Comparison of ENCODE assay signal across 13 mouse cellular contexts in genomic region chr1:133311240-133311639, GRCm38 (mm10). TPM values are rescaled to one million over a fixed set of nuclear protein-coding genes. Genes with fewer than 3 reads are reported as not detected.
DNase-seq lines count a peak whose midpoint lies in the region; ATAC-seq and TF ChIP-seq lines count a peak whose summit lies in the region.
"Had no signal": no experiment of that assay in that cellular context is flagged by ENCODE, and none has a peak within 500 bp of the region (broad histone marks: within the 10 kb centered on the region; RNA-seq: fewer than 3 reads in every experiment).

No protein-coding gene starts in this region.

- peaks cover 9% of the 10 kb centered on the region; the same call in 1 of the 2 replicates for H3K4me1 ChIP-seq in embryonic facial prominence, embryonic 12.5 days
- H3K4me1 ChIP-seq in embryonic facial prominence, embryonic 10.5 days, result peaks cover 21% of the 10 kb centered on the region
- H3K4me1 ChIP-seq: limb, embryonic 12.5 days had no signal

- TF ChIP-seq CTCF in left cerebral cortex, adult 2 months (IDR thresholded peaks at IDR 0.05), result peak; percentile 25

- H3K27ac ChIP-seq in embryonic facial prominence, embryonic 12.5 days, result no peak overlapping the region
- H3K27ac ChIP-seq in embryonic facial prominence, embryonic 10.5 days (replicated peaks), result no peak overlapping the region
- peak overlapping the region; percentile 61 for H3K27ac ChIP-seq in left cerebral cortex, adult 2 months
- H3K27ac ChIP-seq: limb, embryonic 12.5 days had no signal

- no peak for DNase-seq in embryonic facial prominence, embryonic 10.5 days (ENCODE audit: low spot score)
- no peak for DNase-seq in left cerebral cortex, adult 2 months (ENCODE audit: extremely low spot score in 1 of 2, low spot score in 2 of 2)
- DNase-seq in left cerebral cortex, postnatal 10 days (ENCODE audit: extremely low spot score in 1 of 2, low spot score in 2 of 2), result no peak
- DNase-seq in thymus, postnatal 4 days, result peak; percentile 21
- no peak for DNase-seq in thymus, postnatal 14 days
- no peak for DNase-seq in frontal cortex, postnatal 25 days (ENCODE audit: low spot score in 2 of 2)
- DNase-seq in right cerebral cortex, adult 18-20 months, result no peak

- intact Hi-C loops in left cerebral cortex, adult 2 months (cut with DNase I), result no loop called here
- intact Hi-C loops in left cerebral cortex, postnatal 10 days (cut with DNase I), result loop anchor here (5.0 kb wide), 1 partner anchor 301 kb away; the partner anchor contains the start of gene Snrpe

- no peak overlapping the region for H3K4me3 ChIP-seq in embryonic facial prominence, embryonic 12.5 days
- H3K4me3 ChIP-seq in embryonic facial prominence, embryonic 10.5 days, result no peak overlapping the region
- no peak overlapping the region for H3K4me3 ChIP-seq in left cerebral cortex, adult 2 months
- H3K4me3 ChIP-seq: heart, embryonic 10.5 days; limb, embryonic 12.5 days had no signal

- no peaks in the 10 kb centered on the region for H3K36me3 ChIP-seq in embryonic facial prominence, embryonic 12.5 days
- H3K36me3 ChIP-seq in embryonic facial prominence, embryonic 10.5 days (replicated peaks), result no peaks in the 10 kb centered on the region
- H3K36me3 ChIP-seq: heart, embryonic 10.5 days; limb, embryonic 12.5 days had no signal

- no peaks in the 10 kb centered on the region for H3K9me3 ChIP-seq in embryonic facial prominence, embryonic 12.5 days
- H3K9me3 ChIP-seq in embryonic facial prominence, embryonic 10.5 days, result no peaks in the 10 kb centered on the region
- H3K9me3 ChIP-seq: heart, embryonic 10.5 days; limb, embryonic 12.5 days had no signal

- 49% methylated on average over 4 of the region's 4 CpGs for WGBS in embryonic facial prominence, embryonic 12.5 days
- whole genome bisulfite sequencing in embryonic facial prominence, embryonic 10.5 days, result 53% methylated on average over 4 of the region's 4 CpGs

- H3K4me2 ChIP-seq in embryonic facial prominence, embryonic 12.5 days (replicated peaks), result no peak overlapping the region
- H3K4me2 ChIP-seq: limb, embryonic 12.5 days had no signal

- ATAC-seq in embryonic facial prominence, embryonic 12.5 days (ENCODE audit: insufficient number of reproducible peaks, insufficient read depth, low FRiP score, low TSS enrichment), result 0 out of 2 replicates have a peak, but pooled peaks have one; percentile 31

- no peaks in the 10 kb centered on the region; the same call in 1 of the 2 replicates for H3K27me3 ChIP-seq in embryonic facial prominence, embryonic 12.5 days
- peaks cover 23% of the 10 kb centered on the region for H3K27me3 ChIP-seq in embryonic facial prominence, embryonic 10.5 days (replicated peaks; ENCODE audit: low read depth, poor library complexity, severe bottlenecking)

- no peak overlapping the region for H3K9ac ChIP-seq in embryonic facial prominence, embryonic 12.5 days
- H3K9ac ChIP-seq: limb, embryonic 12.5 days had no signal

RNA-seq across cellular contexts. Expression of gene Golt1a, which starts 1.6 kb away (rescaled TPM):
- polyA plus RNA-seq in embryonic facial prominence, embryonic 12.5 days (2016; fragmentation: Nextera tagmentation; extraction: Ambion mirVana), result not detected in 2 replicates
- polyA plus RNA-seq in embryonic facial prominence, embryonic 10.5 days (2016; fragmentation: Nextera tagmentation; extraction: Ambion mirVana), result not detected in 2 replicates
- total RNA-seq in left cerebral cortex, adult 2 months (2021), result under 1 TPM; 0.37 to 0.72 TPM
- under 1 TPM in 1 of 2 experiments, not detected in 1; 0.39 TPM for total RNA-seq in left cerebral cortex, postnatal 10 days (2021)
- polyA plus RNA-seq: C2C12; embryonic facial prominence, embryonic 11.5 days; forebrain, embryonic 16.5 days; limb, embryonic 12.5 days had no signal

RNA-seq across cellular contexts. Expression of gene Kiss1, which starts 10.4 kb away (rescaled TPM):
- not detected in 2 replicates for polyA plus RNA-seq in embryonic facial prominence, embryonic 12.5 days (2016; fragmentation: Nextera tagmentation; extraction: Ambion mirVana)
- polyA plus RNA-seq in embryonic facial prominence, embryonic 10.5 days (2016; fragmentation: Nextera tagmentation; extraction: Ambion mirVana), result not detected in 2 replicates
- 1 to 10 TPM in 1 of 2 experiments, not detected in 1; 1.6 TPM for total RNA-seq in left cerebral cortex, adult 2 months (2021)
- not detected for total RNA-seq in left cerebral cortex, postnatal 10 days (2021)
- polyA plus RNA-seq: C2C12; embryonic facial prominence, embryonic 11.5 days; heart, embryonic 10.5 days; limb, embryonic 12.5 days had no signal

RNA-seq across cellular contexts. Expression of gene Ren1, which starts 39.1 kb away (rescaled TPM):
- 0.19 TPM in 1 of 2 replicates, not detected in the other for polyA plus RNA-seq in embryonic facial prominence, embryonic 12.5 days (2016; fragmentation: Nextera tagmentation; extraction: Ambion mirVana)
- polyA plus RNA-seq in embryonic facial prominence, embryonic 10.5 days (2016; fragmentation: Nextera tagmentation; extraction: Ambion mirVana), result 0.13 TPM in 1 of 2 replicates, not detected in the other
- not detected for total RNA-seq in left cerebral cortex, adult 2 months (2021)
- total RNA-seq in left cerebral cortex, postnatal 10 days (2021), result not detected
- polyA plus RNA-seq: C2C12; embryonic facial prominence, embryonic 11.5 days; forebrain, embryonic 16.5 days; limb, embryonic 12.5 days had no signal

RNA-seq across cellular contexts. Expression of gene Etnk2, which starts 52.1 kb away (rescaled TPM):
- polyA plus RNA-seq in embryonic facial prominence, embryonic 12.5 days (2016; fragmentation: Nextera tagmentation; extraction: Ambion mirVana), result 3.0 and 3.4 TPM in 2 replicates
- 2.6 and 3.3 TPM in 2 replicates for polyA plus RNA-seq in embryonic facial prominence, embryonic 10.5 days (2016; fragmentation: Nextera tagmentation; extraction: Ambion mirVana)
- total RNA-seq in left cerebral cortex, adult 2 months (2021), result 10 to 100 TPM; 12.4 to 14.6 TPM
- total RNA-seq in left cerebral cortex, postnatal 10 days (2021), result 10 to 100 TPM in 1 of 2 experiments, 1 to 10 TPM in 1; 6.0 to 10.2 TPM
- polyA plus RNA-seq: C2C12 had no signal
